Mouse (Mus musculus) urinary bladder, postnatal 4 days (tissue): ENCODE results near the gene Kcng1.

Source experiments
- DNase-seq, 2 experiments: peaks; one replicate each; pipeline ENCODE4 v3.0.0; 2021 to 2022; ENCODE audit warnings: low spot score in 2 of 2

The Kcng1 gene

DNA sequence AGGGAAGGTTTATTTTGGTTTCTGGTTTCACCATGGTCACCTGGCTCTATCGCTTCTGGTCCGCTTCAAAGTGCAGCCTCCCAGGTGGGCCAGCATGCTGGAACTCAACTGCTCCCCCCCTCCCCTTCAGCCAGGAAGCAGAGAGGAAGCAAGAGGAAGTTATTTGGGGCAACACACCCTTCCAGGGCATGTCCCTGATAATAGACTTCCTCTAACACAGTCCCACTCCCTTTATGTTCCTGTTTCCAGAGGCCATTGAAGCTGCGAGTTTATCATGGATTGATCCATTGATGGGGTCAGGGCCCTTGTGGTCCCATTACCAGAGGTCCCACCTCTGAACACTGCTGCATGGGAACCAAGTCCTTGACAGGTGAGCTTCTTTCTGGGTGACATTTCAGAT, 21.4 kb downstream of the Kcng1 start:
- no peak for DNase-seq

DNA sequence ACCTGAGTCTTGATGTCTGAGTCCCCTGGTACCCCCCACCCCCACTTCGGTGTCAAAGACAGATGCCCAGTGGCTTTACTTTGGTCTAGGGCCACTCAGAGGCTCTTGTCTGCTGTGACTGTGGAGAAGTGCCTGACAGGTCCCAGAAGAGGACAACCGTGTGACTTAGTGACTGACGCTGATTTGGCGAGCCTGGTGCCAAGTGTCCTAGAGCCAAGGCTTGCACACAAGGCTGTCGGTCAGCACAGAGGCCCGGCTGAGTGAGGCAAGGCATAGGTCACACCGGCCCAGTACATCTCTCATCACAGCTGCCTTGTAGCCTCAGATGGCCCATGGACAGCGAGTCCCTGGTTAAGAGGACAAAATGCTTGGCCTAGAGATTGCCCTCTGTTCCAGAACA, 22.5 kb downstream of the Kcng1 start:
- DNase-seq, result no peak

DNA sequence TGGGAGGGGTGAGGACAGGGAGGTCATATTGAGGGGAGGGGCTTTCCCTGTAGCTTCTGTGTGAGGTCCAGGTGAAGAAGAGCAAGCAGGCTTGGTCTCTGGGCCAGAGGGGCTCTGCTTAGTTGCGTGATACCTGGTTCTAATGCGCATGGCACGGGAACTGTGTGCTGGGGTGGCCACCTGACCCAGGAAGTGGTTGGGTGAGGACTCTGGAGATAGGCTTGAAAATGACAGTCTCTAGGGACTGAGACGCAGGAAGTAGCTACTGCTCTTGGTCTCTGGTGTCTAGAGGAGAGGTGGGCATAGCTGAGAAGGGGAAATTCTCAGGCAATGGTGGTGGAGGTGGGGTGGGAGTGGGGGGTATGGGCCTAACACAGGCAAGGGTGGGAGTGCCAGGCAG, 24.3 kb downstream of the Kcng1 start:
- no peak for DNase-seq

DNA sequence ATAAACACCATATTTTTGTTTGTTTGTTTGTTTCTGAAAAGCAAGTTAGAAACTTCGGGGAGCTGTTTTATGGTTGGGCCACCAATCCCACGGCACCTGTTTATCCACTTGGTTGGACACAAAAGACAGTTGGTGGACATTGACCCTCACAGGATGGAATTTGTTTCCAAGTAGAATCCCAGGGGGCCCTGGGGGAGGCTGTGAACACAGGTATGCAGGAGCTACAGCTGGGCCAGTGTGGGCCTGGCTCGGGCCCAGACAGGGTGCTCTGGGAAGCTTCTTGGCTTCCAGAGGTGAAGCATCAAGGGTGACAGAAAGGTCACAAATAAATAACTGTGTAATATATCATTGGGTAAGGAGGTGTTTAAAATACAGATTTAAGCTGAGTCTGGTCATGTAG, 25.0 kb downstream of the Kcng1 start:
- DNase-seq, result no peak

DNA sequence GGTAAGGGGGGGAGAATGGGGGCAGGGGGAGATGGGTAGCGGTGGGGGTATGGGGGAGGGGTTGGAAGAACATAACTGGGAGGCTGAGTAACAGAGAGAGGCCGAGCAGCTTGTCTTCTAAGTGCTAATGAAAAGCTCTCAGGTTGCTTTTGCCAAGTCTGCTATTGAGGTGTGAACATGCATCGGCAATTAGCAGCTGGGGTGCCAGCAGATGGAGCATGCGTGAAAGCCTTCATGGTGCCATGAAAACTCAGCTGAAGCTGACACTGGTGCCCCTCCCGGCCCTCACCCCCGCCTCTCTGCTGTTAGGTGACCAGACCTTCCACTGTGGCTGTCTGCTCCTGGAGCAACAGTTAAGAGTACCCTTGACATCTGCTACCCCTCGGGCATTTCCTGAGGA, 27.7 kb downstream of the Kcng1 start:
- DNase-seq, result no peak

DNA sequence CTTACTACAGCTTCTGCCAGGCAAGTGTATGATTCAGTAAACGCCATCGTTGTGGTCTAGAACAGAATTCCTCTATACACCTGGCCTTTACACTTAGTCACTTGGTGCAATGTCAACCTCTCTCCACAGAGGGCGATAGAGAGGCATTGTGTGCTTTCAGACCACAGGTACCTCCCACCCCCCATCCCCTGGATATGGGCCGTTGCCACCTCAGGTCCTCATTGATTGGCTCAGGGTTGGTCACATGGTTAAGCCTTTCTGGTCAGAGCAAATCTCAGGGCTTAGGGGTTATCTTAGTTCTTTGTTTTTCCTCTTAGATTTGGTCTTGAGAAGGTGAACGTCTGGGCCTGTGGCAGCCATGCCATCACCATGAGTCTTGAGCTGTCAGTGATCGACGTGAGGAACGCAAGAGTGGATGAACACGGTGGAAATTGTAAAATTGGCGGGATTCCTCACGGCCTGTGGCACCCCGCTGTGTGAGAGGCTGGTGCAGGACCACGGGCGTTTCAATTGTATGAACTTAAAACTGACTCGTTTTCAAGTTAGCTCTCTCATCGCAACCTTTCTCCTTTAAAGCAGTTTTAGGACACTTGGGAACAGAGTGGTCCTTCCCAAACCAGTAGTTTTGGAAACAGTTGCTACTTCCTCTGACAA, 28.8 kb downstream of the Kcng1 start:
- DNase-seq, result no peak

DNA sequence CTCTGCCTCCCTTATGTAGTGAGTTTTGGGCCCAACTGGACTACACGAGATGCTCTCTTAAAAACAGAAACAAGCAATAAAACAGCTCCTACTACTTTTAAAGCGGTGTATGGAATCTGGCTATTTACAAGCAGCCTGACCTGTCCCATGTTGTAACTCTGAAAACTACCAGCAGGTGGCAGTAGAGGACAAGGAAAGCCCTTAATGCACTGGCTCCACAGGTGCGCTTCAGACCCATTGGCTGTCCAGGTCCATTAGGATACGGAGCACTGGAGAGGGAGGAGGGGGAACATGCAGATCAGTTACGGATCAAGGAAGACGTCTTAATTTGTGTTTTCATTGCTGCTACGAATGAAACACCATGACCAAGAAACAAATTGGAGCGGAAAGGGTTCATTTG, 31.3 kb downstream of the Kcng1 start:
- DNase-seq, result peak; percentile 53 to 87

DNA sequence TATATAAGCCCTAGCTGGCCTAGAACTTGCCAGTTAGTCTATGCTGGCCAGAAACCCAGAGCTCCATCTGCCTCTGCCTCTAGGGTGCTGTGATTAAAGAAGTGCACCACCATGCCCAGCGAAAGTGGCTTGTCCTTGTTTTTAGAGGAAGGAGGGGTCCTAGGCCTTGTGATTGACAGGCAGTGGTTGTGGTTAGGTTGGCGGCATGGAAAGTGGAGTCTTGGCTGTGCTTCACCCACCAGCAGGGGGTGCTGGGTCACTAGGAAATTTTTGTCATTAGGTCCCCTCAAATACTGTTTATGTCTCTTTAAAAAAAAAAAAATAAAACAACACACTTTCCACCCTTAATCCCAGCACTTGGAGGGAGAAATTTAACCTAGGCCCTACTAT, 32.7 kb downstream of the Kcng1 start:
- DNase-seq, result no peak

DNA sequence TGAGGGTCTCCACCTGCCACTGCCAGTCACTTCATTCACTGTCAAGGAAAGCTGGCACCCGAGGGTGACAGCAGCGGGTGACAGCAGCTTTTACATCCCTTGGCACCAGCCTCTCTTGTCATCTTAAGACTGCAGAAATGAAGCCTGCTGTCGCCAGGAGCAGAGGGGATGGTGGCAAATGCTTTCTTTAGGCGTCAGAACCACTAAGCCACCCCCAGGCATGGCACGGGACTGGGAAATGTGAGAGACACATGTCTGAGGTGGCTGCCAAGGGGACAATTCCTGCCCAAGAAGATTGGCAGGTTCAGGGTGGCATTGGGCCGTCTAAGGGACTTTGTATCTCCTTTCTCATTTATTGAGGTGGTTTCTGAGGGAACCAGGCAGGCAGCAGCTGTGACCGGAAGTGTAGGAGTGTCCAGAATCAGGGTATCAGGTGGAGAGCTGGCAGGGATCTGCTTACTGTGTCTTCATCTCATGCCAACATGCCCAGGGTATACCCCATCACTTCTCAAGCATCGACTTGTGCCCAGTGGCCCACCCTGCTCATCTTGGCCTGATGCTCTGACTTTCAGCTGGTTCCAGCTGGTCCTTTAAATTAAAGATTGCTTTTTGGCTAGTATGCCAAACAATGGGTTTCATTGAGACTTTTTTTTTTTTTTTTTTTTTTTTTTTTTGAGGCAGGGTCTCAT, 33.2 kb downstream of the Kcng1 start:
- no peak for DNase-seq

DNA sequence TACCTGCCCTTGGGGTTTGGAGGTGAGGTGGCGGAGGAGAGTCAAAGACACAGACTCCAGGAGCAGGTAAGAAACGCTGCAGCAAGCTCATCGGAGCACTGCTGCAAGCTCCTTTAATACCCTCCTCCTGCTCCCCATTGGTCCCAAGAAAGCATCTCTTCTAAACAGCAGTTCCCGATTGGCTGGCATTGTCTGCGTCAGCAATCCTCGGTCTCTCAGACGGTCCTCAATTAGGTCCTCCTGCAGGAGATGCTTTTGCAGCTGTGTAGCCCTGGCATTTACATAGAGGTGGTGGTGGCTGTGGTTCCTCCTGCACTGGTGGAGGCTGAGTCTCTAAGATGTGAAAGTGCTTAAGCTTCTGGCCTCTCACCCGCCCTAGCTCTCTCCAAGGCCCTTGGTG, 36.0 kb downstream of the Kcng1 start:
- no peak for DNase-seq

DNA sequence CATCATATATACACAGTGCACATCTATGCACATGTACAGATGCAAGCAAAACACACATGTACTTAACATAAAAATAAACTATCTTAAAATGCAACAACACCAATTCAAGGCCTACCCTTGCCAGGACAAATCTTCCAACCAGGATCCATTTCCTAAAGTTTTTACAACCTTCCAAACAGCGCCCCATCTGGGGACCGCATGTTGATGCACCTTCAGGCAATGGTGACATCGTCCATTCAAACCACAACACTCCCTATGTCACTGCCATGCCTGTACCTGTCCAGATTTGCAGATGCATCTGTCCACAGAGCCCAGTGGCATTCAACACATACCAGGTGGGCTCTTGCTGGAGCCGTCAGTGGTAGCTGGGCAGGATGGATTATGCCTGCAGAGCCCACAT, 38.3 kb downstream of the Kcng1 start:
- DNase-seq, result no peak

DNA sequence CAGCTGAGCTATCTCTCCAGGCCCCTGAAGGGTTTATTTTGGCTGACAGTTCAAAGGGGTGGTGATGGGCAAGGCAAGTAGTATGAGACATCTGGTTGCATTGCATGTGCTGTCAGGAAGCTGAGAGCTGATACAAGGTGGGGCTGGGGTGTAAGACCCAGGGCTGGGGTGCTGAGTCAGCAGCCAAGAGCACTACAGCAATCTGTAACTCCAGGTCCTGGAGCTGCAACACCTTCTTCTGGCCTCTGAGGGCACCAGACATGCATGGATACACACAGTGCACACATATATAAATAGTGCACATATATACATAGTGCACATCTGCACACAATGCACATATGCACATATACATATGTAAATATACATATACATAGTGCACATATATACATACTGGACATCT, 38.7 kb downstream of the Kcng1 start:
- no peak for DNase-seq

DNA sequence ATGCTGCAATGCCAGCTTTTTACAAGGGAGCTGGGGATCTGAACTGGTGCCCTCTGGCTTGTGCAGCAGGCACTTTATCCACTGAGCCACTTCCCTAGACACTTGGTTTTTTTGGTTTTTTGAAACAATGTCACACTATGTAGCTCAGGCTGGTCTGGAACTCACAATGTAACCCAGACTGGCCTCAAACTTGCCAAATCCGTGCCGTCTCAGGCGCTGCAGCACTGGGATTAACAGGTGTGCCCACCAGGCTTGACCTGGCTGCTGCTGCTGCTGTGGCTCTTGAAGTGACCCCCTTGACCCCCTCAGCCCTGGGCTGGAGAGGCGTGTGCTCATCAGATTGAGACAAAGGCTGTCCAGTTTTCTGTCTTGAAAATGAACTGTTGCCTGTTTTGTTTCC, 43.2 kb downstream of the Kcng1 start:
- no peak for DNase-seq

DNA sequence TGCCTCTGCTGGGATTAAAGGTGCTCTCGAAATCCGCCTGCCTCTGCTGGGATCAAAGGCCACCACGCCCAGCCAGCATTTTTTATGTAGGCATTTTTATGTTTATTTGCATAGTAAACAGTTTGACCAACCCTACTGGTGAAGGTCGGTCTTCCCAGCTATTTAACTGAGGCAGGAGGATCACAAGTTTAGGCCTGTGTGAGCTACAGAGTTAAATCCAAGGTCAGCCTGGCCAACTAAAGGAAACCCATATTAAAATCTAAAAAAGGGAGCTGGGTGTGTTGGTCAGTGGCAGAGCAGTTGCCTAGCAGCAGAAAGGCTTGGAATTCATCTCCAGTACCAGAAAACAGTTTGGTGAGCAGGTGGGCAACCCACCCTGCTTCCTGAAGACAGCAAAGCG, 48.2 kb downstream of the Kcng1 start:
- no peak for DNase-seq

DNA sequence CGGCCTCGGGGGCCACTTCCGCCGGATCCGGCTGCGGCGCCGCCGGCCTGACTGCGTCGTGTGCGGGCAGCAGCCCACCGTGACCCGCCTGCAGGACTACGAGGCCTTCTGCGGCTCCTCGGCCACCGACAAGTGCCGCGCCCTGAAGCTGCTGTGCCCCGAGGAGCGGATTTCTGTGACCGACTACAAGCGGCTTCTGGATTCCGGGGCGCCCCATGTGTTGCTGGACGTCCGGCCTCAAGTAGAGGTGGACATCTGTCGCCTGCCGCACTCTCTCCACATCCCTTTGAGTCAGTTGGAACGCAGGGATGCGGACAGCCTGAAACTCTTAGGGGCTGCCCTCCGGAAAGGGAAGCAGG, 50.1 kb downstream of the Kcng1 start:
- DNase-seq, result no peak

DNA sequence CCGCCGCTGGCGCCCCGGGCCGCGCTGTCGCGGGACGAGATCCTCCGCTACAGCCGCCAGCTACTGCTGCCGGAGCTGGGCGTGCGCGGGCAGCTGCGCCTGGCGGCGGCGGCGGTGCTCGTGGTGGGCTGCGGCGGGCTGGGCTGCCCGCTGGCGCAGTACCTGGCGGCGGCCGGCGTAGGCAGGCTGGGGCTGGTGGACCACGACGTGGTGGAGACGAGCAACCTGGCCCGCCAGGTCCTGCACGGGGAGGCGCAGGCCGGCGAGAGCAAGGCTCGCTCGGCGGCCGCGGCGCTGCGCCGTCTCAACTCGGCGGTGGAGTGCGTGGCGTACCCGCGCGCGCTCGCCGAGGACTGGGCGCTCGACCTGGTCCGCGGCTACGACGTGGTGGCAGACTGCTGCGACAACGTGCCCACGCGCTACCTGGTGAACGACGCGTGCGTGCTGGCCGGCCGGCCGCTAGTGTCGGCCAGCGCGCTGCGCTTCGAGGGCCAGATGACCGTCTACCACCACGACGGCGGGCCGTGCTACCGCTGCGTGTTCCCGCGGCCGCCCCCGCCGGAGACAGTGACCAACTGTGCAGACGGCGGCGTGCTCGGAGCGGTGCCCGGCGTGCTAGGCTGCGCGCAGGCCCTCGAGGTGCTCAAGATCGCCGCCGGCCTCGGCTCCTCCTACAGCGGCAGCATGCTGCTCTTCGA, 50.6 kb downstream of the Kcng1 start:
- no peak for DNase-seq

DNA sequence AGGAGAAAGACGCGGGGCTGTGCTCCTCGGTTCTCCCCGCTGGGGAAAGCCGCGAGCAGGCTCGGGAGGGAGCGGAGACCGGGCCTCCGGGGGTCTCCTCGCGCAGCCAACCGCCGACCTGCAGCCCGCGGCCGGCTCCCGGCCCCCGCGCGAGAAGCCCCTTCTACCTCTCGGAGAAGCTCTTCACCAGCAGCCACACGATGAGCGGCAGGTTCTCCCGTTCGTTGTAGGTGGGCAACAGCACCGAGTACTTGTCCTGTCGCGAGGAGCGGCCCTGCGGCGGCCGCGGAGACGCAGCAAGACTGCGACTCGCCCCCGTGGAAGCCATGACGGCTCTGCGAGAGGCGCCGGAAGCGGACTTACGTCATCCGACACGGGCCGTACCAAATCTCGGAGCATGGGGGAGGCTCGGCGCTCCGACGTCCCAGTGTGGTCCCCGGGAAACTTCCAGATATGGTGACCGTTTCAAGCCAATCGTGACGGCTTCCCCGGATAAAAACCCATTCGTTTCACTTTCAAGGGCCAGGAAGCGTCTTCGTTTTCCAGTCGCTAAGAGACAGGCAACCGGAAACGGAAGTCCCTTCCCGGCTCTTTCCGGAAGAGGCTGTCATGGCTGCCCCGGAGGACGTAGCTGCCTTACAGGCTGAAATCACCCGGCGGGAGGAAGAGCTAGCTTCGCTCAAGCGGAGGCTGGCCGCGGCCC, 51.4 kb downstream of the Kcng1 start, which contains the start of the genes Gm20716, Dpm1 and Mocs3:
Gene Gm20716, minus strand, starts transcription at position 339 of the 703 bp plus-strand sequence.
Gene Dpm1, minus strand, starts transcription at position 566 of the 703 bp plus-strand sequence.
Gene Mocs3, plus strand, starts transcription at position 597 of the 703 bp plus-strand sequence.
- DNase-seq, result peak; percentile 78 to 79

DNA sequence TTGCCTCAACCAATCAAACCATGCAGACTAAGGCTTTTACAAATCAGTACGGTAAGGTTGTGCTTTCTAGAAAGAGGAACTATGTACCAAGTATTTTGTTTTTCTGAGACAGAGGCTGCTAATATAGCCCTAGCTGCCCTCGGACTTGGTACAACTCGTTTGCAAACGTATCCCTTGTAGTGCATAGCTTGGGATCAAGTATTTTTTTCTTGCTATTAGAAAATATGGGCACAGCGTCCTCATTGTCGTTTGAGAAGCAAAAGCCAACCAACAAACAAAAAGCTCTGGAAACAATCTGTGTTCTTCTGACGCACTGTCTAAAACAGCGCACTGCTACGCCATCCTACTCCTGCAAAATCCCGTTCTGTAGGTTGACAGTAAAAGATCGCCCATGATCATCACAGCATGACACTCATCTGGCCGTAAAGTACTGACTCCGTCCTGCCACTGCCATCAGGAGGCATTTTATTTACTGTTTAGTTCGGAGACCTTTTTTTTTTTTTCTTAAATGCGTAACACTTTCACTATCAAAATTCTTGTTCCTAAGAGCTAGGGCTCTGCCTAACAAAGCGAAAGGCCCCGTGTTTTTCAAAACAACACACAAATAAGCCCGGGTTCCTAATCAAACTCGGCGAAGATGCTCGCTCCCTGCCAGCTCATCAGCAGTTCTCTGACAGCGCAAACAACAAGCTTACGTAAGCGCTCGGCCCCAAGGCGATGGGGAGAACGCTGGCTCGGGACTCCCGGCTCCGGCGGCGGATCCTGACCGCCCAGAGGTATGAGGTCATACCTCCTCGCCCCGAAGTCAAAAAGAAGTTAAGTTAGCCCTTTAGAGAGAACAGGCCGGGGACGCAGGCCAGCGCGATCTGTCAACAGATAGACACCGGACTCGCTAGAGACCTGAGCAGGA, 52.2 kb downstream of the Kcng1 start:
- peak in 1 of 2 experiments; percentile 21 for DNase-seq

DNA sequence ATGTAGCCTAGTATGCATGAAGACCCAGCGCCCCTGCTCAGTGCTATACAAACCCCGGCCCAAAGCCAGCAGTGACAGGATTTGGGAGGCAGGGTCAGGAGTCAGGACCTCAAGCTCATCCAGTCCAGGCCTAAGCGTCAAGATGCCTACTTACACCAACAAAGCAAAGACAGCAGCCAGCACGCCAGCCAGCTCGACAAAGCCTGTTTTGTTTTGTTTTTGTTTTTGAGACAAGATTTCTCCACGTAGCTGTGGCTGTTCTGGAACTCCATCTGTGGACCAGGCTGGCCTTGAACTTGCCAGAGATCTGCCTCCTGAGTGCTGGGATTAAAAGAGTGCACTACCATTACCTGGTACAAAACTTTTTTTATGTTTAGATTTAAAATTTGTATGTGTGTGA, 58.2 kb downstream of the Kcng1 start:
- DNase-seq, result no peak

DNA sequence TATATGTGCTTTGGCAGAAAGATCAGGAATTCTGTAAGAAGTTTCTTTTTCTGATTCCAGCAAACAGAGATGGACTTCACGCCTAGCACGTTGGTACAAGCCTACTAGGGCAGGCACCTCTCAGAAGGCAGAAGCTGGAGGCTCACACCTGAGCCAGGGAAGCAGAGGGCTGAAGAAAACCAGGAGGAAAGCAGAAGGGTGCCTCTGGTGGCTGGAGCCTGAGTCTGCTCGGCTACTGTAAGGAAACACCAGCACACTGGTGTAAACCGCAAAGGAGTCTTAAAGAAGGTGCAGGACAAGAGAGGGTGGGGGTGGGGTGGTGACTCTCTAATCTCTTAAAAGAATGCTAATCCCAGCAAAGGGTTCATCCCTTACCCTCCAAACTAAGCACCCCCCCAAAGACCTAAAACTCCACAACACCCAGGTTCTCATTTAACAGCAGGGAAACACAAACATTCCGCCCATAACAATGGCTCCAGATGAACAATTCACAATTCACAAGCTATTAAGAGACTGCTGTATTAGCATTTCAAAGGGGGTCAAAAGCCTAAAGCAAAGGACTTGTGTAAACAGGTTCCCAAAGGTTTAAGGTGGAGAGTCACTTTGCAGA, 67.6 kb downstream of the Kcng1 start:
- DNase-seq, result no peak
